Mouse (Mus musculus) erythroblast, embryonic 14.5 days (primary cell): ENCODE results near the gene Surf4. TPM values are rescaled to one million over a fixed set of nuclear protein-coding genes. Genes with fewer than 3 reads are reported as not detected.

Source experiments
- H3K27me3 ChIP-seq: 2 replicates; pipeline ENCODE4 v1.6.1; 2012; ENCODE audit warnings: inconsistent platforms; ENCODE audit not compliant: control insufficient read depth
- H3K36me3 ChIP-seq: 2 replicates; pipeline ENCODE4 v1.6.1; 2012; ENCODE audit warnings: mild to moderate bottlenecking, inconsistent platforms; ENCODE audit not compliant: control insufficient read depth
- H3K4me1 ChIP-seq: 2 replicates; pipeline ENCODE4 v1.6.1; 2012; ENCODE audit warnings: inconsistent platforms; ENCODE audit not compliant: control insufficient read depth
- H3K4me3 ChIP-seq: replicated peaks from 2 replicates; pipeline ENCODE3; 2012; ENCODE audit warnings: moderate library complexity, mild to moderate bottlenecking, inconsistent platforms
- H3K9me3 ChIP-seq: 2 replicates; pipeline ENCODE4 v1.6.1; 2012; ENCODE audit warnings: low read length, inconsistent platforms, mixed read lengths; ENCODE audit not compliant: control insufficient read depth
- GATA1 ChIP-seq: IDR thresholded peaks from 2 replicates; pipeline ENCODE4 v1.6.1; 2012; ENCODE audit warnings: low read length, inconsistent platforms, mixed read lengths
- TAL1 ChIP-seq: IDR thresholded peaks from 3 replicates; pipeline ENCODE4 v1.6.1; 2012; ENCODE audit warnings: low read length, inconsistent platforms, mixed read lengths
- polyA plus RNA-seq: library from polyadenylated mRNA; stranded (reverse); fragments of >175 nt; gene quantifications from 2 replicates; pipeline ENCODE4 v1.2.3, GENCODE M21; 2012

Gene Surf4
- polyA plus RNA-seq, 1 experiment, result 2.2 TPM

- H3K4me3 ChIP-seq, result peak within 1 kb of the TSS; percentile 80
- H3K36me3 ChIP-seq, result peaks cover 82% of the 10 kb centered on the region
- TF ChIP-seq TAL1 (no peak), GATA1 (no peak)
- peaks cover 74% of the 10 kb centered on the region for H3K4me1 ChIP-seq
- H3K9me3 ChIP-seq, result no peaks in the 10 kb centered on the region
- H3K27me3 ChIP-seq, result no peaks in the 10 kb centered on the region
Measured at GRCm38 (mm10) chr2:26915927-26916728, 17.6 kb downstream of the Surf4 start, which contains the start of the genes Surf2 and Surf1. Surf2 (plus strand) TSS chr2:26916367. Surf1 (minus strand) TSS chr2:26916530.

GRCm38 (mm10) chr2:26914148-26914941, 19.4 kb downstream of the Surf4 start:
- Histone ChIP-seq H3K9me3 (no peaks in the 10 kb centered on the region), H3K36me3 (peaks cover 67% of the 10 kb centered on the region), H3K4me1 (peaks cover 84% of the 10 kb centered on the region), H3K4me3 (peak overlapping the region; percentile 17), H3K27me3 (no peaks in the 10 kb centered on the region)
- TF ChIP-seq GATA1 (no peak), TAL1 (no peak)

GRCm38 (mm10) chr2:26913416-26914147, 20.1 kb downstream of the Surf4 start:
- H3K4me3 ChIP-seq, result peak overlapping the region; percentile 23
- H3K36me3 ChIP-seq, result peaks cover 65% of the 10 kb centered on the region
- H3K4me1 ChIP-seq, result peaks cover 87% of the 10 kb centered on the region
- no peak for TF ChIP-seq GATA1
- TF ChIP-seq TAL1, result no peak
- no peaks in the 10 kb centered on the region for H3K9me3 ChIP-seq
- no peaks in the 10 kb centered on the region for H3K27me3 ChIP-seq

GRCm38 (mm10) chr2:26912253-26912770, 21.4 kb downstream of the Surf4 start:
- Histone ChIP-seq H3K36me3 (peaks cover 65% of the 10 kb centered on the region), H3K9me3 (no peaks in the 10 kb centered on the region), H3K27me3 (no peaks in the 10 kb centered on the region), H3K4me3 (peak overlapping the region; percentile 83), H3K4me1 (peaks cover 87% of the 10 kb centered on the region)
- no peak for TF ChIP-seq GATA1
- TF ChIP-seq TAL1, result no peak

- H3K9me3 ChIP-seq, result no peaks in the 10 kb centered on the region
- TF ChIP-seq TAL1, result no peak
- no peak; the same call in 1 of the 2 replicates for TF ChIP-seq GATA1
- no peaks in the 10 kb centered on the region for H3K27me3 ChIP-seq
- peak overlapping the region; percentile 83 for H3K4me3 ChIP-seq
- peaks cover 84% of the 10 kb centered on the region for H3K4me1 ChIP-seq
- peaks cover 74% of the 10 kb centered on the region for H3K36me3 ChIP-seq
Measured at GRCm38 (mm10) chr2:26910994-26911765, 22.5 kb downstream of the Surf4 start.

- H3K27me3 ChIP-seq, result no peaks in the 10 kb centered on the region
- peak within 1 kb of the TSS; percentile 83 for H3K4me3 ChIP-seq
- peaks cover 77% of the 10 kb centered on the region for H3K4me1 ChIP-seq
- peaks cover 82% of the 10 kb centered on the region for H3K36me3 ChIP-seq
- TF ChIP-seq GATA1 (no peak), TAL1 (no peak)
- no peaks in the 10 kb centered on the region for H3K9me3 ChIP-seq
Measured at GRCm38 (mm10) chr2:26910124-26910993, 23.4 kb downstream of the Surf4 start, which contains the start of the genes Med22 and Rpl7a. Med22 (minus strand) TSS chr2:26910677. Rpl7a (plus strand) TSS chr2:26910764.

- Histone ChIP-seq H3K4me3 (peak overlapping the region; percentile 83), H3K36me3 (peaks cover 82% of the 10 kb centered on the region), H3K27me3 (no peaks in the 10 kb centered on the region), H3K4me1 (peaks cover 69% of the 10 kb centered on the region), H3K9me3 (no peaks in the 10 kb centered on the region)
- TF ChIP-seq GATA1 (no peak), TAL1 (no peak)
Measured at GRCm38 (mm10) chr2:26909387-26909784, 24.3 kb downstream of the Surf4 start.
